Mouse (Mus musculus): Measurements from ENCODE around the gene Olfr1252. TPM values are rescaled to one million over a fixed set of nuclear protein-coding genes. Genes with fewer than 3 reads are reported as not detected.

Gene Olfr1252
- not detected in 2 replicates for total RNA-seq (2015; ENCODE audit: low replicate concordance)
- not detected in 2 replicates for total RNA-seq (2017; ENCODE audit: low replicate concordance)

DNA sequence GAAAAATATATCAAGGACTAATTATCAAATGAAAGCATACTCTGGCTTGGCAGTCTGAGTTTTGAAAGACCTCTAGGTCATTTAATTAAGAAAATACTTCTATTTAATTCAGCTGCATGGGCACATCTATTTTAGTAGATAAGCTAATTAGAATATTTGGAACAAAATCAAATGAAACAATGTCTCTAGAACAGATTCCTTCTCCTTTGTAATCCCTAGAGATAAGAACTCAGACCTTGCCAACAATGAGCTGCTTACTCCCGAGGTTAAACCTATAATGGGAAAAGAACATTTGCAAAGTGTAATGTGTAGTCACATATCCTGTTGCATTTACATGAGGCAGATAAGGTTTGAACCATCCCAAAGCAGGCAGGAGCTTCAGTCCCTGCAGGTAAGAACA is at the start of gene Olfr1252:
Olfr1252 (minus strand) TSS at position 101 of the 400 bp plus-strand sequence.
- ATAC-seq (replicated peaks; ENCODE audit: low FRiP score, poor library complexity, severe bottlenecking): no peak

DNA sequence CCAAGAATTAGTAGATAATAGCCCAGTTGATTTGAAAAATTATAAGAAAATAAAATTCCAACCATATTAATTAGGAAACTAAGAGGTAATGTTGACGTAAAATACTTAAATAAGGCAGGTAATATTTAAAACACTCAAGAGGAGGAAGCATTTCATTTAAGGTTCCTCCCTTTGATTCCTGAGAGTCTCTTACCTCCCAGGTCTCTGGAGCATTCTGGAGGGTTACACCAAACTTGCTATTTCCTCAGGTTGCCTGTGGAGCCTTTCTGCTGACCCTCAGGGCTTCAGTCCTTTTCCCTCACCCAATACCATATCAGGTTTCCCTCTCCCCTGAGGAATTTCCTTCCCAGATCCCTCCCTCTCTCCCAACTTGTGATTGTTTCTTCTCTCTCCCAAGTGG is 32.2 kb upstream of the Olfr1252 start, which contains the start of gene Olfr1253:
Olfr1253 (minus strand) TSS at position 101 of the 400 bp plus-strand sequence.
- no peak for ATAC-seq (replicated peaks; ENCODE audit: low FRiP score, poor library complexity, severe bottlenecking)

DNA sequence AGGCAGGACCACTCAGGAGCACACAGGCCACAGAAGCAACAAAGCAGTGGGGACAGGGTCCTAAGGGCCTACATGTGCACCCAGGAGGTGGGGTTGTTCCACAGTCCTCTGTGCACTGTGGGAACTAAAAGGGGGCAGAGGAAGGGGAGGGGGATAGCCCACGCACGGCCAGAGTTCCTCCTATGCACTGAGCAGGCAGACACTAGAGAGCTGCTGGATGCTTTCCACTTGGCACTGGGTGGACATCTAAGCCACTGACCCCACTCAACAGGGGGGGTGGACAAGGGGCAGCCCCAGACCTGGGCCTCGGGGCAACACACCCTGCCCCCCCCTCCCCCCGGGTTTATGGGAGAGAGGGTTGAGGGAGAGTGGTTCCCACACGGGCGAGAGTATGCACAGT is 32.8 kb downstream of the Olfr1252 start:
- ATAC-seq (replicated peaks; ENCODE audit: low FRiP score, poor library complexity, severe bottlenecking): no peak

DNA sequence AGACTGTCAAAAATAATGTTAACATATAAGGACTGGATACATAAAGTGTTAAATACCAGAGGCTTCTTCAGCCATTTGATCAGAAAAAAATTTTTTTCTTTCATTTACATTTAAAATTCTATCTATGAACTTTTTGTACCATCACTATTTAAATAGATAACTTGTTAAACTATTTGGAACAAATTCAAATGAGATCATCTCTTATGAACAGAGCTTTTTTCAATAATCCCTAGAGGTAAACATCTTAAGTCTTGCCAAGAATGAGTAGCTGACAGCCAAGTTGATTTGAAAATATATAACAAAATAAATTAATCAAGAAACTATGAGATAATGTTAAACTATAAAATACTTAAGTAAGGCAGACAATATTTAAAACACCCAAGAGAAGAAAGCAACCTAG is 53.0 kb downstream of the Olfr1252 start, which contains the start of gene Olfr1251:
Olfr1251 (minus strand) TSS at position 101 of the 400 bp plus-strand sequence.
- ATAC-seq (replicated peaks; ENCODE audit: low FRiP score, poor library complexity, severe bottlenecking): no peak

Other genes starting within 250 kb of the Olfr1252 start
- not detected in 2 replicates for gene Olfr1241, start 237.9 kb downstream of the Olfr1252 start, total RNA-seq (2015; ENCODE audit: low replicate concordance)
- not detected in 2 replicates for gene Olfr1241, start 237.9 kb downstream of the Olfr1252 start, total RNA-seq (2017; ENCODE audit: low replicate concordance)
- gene Olfr1242, start 226.7 kb downstream of the Olfr1252 start, total RNA-seq (2015; ENCODE audit: low replicate concordance): not detected in 2 replicates
- gene Olfr1242, start 226.7 kb downstream of the Olfr1252 start, total RNA-seq (2017; ENCODE audit: low replicate concordance): not detected in 2 replicates
- not detected in 2 replicates for gene Olfr1243, start 193.5 kb downstream of the Olfr1252 start, total RNA-seq (2015; ENCODE audit: low replicate concordance)
- gene Olfr1243, start 193.5 kb downstream of the Olfr1252 start, total RNA-seq (2017; ENCODE audit: low replicate concordance): not detected in 2 replicates
- gene Olfr1245, start 146.6 kb downstream of the Olfr1252 start, total RNA-seq (2015; ENCODE audit: low replicate concordance): not detected in 2 replicates
- gene Olfr1245, start 146.6 kb downstream of the Olfr1252 start, total RNA-seq (2017; ENCODE audit: low replicate concordance): 2.1 TPM in 1 of 2 replicates, not detected in the other
- not detected in 2 replicates for gene Olfr1246, start 131.9 kb downstream of the Olfr1252 start, total RNA-seq (2015; ENCODE audit: low replicate concordance)
- not detected in 2 replicates for gene Olfr1246, start 131.9 kb downstream of the Olfr1252 start, total RNA-seq (2017; ENCODE audit: low replicate concordance)
- not detected in 2 replicates for gene Olfr1247, start 110.9 kb downstream of the Olfr1252 start, total RNA-seq (2015; ENCODE audit: low replicate concordance)
- gene Olfr1247, start 110.9 kb downstream of the Olfr1252 start, total RNA-seq (2017; ENCODE audit: low replicate concordance): not detected in 2 replicates
- not detected in 2 replicates for gene Olfr1248, start 106.8 kb downstream of the Olfr1252 start, total RNA-seq (2015; ENCODE audit: low replicate concordance)
- gene Olfr1248, start 106.8 kb downstream of the Olfr1252 start, total RNA-seq (2017; ENCODE audit: low replicate concordance): not detected in 2 replicates
- not detected in 2 replicates for gene Olfr1249, start 90.0 kb downstream of the Olfr1252 start, total RNA-seq (2015; ENCODE audit: low replicate concordance)
- not detected in 2 replicates for gene Olfr1249, start 90.0 kb downstream of the Olfr1252 start, total RNA-seq (2017; ENCODE audit: low replicate concordance)
- not detected in 2 replicates for gene Olfr1250, start 63.5 kb downstream of the Olfr1252 start, total RNA-seq (2015; ENCODE audit: low replicate concordance)
- not detected in 2 replicates for gene Olfr1250, start 63.5 kb downstream of the Olfr1252 start, total RNA-seq (2017; ENCODE audit: low replicate concordance)
- not detected in 2 replicates for gene Olfr1251, start 53.1 kb downstream of the Olfr1252 start, total RNA-seq (2015; ENCODE audit: low replicate concordance)
- not detected in 2 replicates for gene Olfr1251, start 53.1 kb downstream of the Olfr1252 start, total RNA-seq (2017; ENCODE audit: low replicate concordance)
- not detected in 2 replicates for gene Olfr1253, start 32.1 kb upstream of the Olfr1252 start, total RNA-seq (2015; ENCODE audit: low replicate concordance)
- gene Olfr1253, start 32.1 kb upstream of the Olfr1252 start, total RNA-seq (2017; ENCODE audit: low replicate concordance): 0.42 TPM in 1 of 2 replicates, not detected in the other
- not detected in 2 replicates for gene Olfr1254, start 68.6 kb upstream of the Olfr1252 start, total RNA-seq (2015; ENCODE audit: low replicate concordance)
- gene Olfr1254, start 68.6 kb upstream of the Olfr1252 start, total RNA-seq (2017; ENCODE audit: low replicate concordance): not detected in 2 replicates
- gene Olfr1255, start 87.0 kb upstream of the Olfr1252 start, total RNA-seq (2015; ENCODE audit: low replicate concordance): not detected in 2 replicates
- not detected in 2 replicates for gene Olfr1255, start 87.0 kb upstream of the Olfr1252 start, total RNA-seq (2017; ENCODE audit: low replicate concordance)
- gene Olfr1256, start 116.5 kb upstream of the Olfr1252 start, total RNA-seq (2015; ENCODE audit: low replicate concordance): not detected in 2 replicates
- gene Olfr1256, start 116.5 kb upstream of the Olfr1252 start, total RNA-seq (2017; ENCODE audit: low replicate concordance): not detected in 2 replicates
- gene Olfr48, start 123.2 kb upstream of the Olfr1252 start, total RNA-seq (2015; ENCODE audit: low replicate concordance): not detected in 2 replicates
- not detected in 2 replicates for gene Olfr48, start 123.2 kb upstream of the Olfr1252 start, total RNA-seq (2017; ENCODE audit: low replicate concordance)
- gene Olfr1257, start 153.4 kb upstream of the Olfr1252 start, total RNA-seq (2015; ENCODE audit: low replicate concordance): not detected in 2 replicates
- not detected in 2 replicates for gene Olfr1257, start 153.4 kb upstream of the Olfr1252 start, total RNA-seq (2017; ENCODE audit: low replicate concordance)
- gene Olfr1258, start 202.3 kb upstream of the Olfr1252 start, total RNA-seq (2015; ENCODE audit: low replicate concordance): not detected in 2 replicates
- not detected in 2 replicates for gene Olfr1258, start 202.3 kb upstream of the Olfr1252 start, total RNA-seq (2017; ENCODE audit: low replicate concordance)
- gene Olfr1259, start 223.7 kb upstream of the Olfr1252 start, total RNA-seq (2015; ENCODE audit: low replicate concordance): not detected in 2 replicates
- 0.56 TPM in 1 of 2 replicates, not detected in the other for gene Olfr1259, start 223.7 kb upstream of the Olfr1252 start, total RNA-seq (2017; ENCODE audit: low replicate concordance)
- gene Olfr1260, start 249.3 kb upstream of the Olfr1252 start, total RNA-seq (2015; ENCODE audit: low replicate concordance): not detected in 2 replicates
- not detected in 2 replicates for gene Olfr1260, start 249.3 kb upstream of the Olfr1252 start, total RNA-seq (2017; ENCODE audit: low replicate concordance)